Mouse (Mus musculus): ENCODE measurements around the gene Npcd.

DNA sequence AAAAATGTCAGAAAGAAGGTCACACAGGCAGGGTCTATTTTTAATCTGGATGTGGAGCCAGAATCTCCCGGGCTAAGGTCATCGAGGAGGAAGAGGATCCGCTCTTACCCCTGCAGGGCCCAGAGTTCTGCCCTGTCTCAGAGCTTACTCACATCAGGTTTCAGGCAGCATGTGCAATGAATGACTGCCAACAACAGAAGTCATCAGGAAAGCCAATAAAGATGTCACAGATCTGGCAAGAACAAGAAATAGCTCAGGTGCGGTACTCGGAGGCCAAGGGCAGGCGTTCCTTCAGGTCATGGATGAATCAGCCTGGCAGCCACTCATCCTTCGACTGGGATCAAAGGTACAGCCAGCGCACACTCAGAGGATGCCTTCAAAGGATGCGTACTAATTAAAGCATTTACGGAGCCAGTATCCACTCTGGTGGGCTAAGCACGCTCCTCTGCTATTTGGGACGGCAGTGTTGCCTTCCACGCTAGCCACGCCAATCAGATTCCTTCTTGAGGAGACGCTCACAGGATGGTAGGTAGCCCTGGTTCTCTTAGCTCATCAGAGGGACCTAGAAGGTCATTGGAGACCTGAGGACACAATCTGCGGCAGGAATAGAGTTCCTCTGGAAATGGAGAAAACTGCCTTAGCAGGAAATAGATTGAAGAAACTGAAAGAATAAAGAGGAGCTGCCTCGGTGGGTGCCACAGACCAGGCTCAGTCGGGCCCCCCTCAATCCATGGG, 41.4 kb upstream of the Npcd start:
- no peak for TF ChIP-seq CTCF (IDR thresholded peaks at IDR 0.05; ENCODE audit: borderline replicate concordance, insufficient read depth, low read length)
- TF ChIP-seq POLR2A (IDR thresholded peaks at IDR 0.05; ENCODE audit: low read depth, low read length), result no peak

Data from embryonic fibroblast, embryonic 13.5 days (primary cell).